Mouse (Mus musculus) hindbrain, postnatal 0 days (tissue): ENCODE data around the gene Zglp1. TPM values are rescaled to one million over a fixed set of nuclear protein-coding genes. Genes with fewer than 3 reads are reported as not detected.

Source experiments
- ATAC-seq: fragments of 200-750 bp; cut with Nextera tagmentation; 2 replicates; pipeline ENCODE4 v1.8.0; 2017; ENCODE audit warnings: mild to moderate bottlenecking, moderate TSS enrichment, moderate library complexity
- DNase-seq: peaks from one replicate; pipeline ENCODE4 v3.0.0-alpha.2; 2015; ENCODE audit warnings: low spot score
- H3K27ac ChIP-seq: fragments of 300-500 bp; sonication (generic); 2 replicates; pipeline ENCODE4 v1.5.1; 2014; ENCODE audit warnings: mild to moderate bottlenecking
- H3K27me3 ChIP-seq: fragments of 300-500 bp; sonication (generic); 2 replicates; pipeline ENCODE4 v1.6.1; 2014; ENCODE audit warnings: low read length, mixed read lengths; ENCODE audit not compliant: insufficient read depth
- H3K36me3 ChIP-seq: fragments of 300-500 bp; sonication (generic); 2 replicates; pipeline ENCODE4 v1.6.1; 2014; ENCODE audit warnings: low read length, mixed read lengths; ENCODE audit not compliant: insufficient read depth
- H3K4me1 ChIP-seq: fragments of 300-500 bp; sonication (generic); 2 replicates; pipeline ENCODE4 v1.6.1; 2014; ENCODE audit warnings: antibody characterized with exemption, low read length, mixed read lengths; ENCODE audit not compliant: insufficient read depth
- H3K4me2 ChIP-seq: fragments of 300-500 bp; sonication (generic); 2 replicates; pipeline ENCODE4 v1.6.1; 2014; ENCODE audit warnings: low read depth, mild to moderate bottlenecking, low read length, moderate library complexity, mixed read lengths
- H3K4me3 ChIP-seq: fragments of 300-500 bp; sonication (generic); 2 replicates; pipeline ENCODE4 v1.5.1; 2014; ENCODE audit warnings: low read length
- H3K9ac ChIP-seq: fragments of 300-500 bp; sonication (generic); replicated peaks from 2 replicates; pipeline ENCODE4 v1.6.1; 2014; ENCODE audit warnings: mild to moderate bottlenecking, low read length, moderate library complexity, mixed read lengths
- H3K9me3 ChIP-seq: fragments of 300-500 bp; sonication (generic); 2 replicates; pipeline ENCODE4 v1.6.1; 2016; ENCODE audit warnings: low read length, mixed read lengths
- CTCF ChIP-seq: IDR thresholded peaks from 2 replicates; pipeline ENCODE4 v1.5.1; 2016; ENCODE audit warnings: antibody characterized with exemption, control low read depth, low read depth
- WGBS: fragments of 180-500 bp; shearing (Covaris S2); extraction: QIAGEN DNeasy Blood & Tissue Kit; methylation state at CpG from one replicate; pipeline ENCODE4 v1.1.7; 2014; 5-methylcytosine and 5-hydroxymethylcytosine counted together
- polyA plus RNA-seq: library from polyadenylated mRNA; unstranded; fragments of >200 nt; fragmentation: Nextera tagmentation; extraction: Ambion mirVana; gene quantifications from 2 replicates; pipeline ENCODE4 v1.2.1, GENCODE M21; 2015
- total RNA-seq: library from RNA; depleted of rRNA; stranded (reverse); fragments of >200 nt; gene quantifications from 2 replicates; pipeline ENCODE4 v1.2.3, GENCODE M21; 2014

Zglp1 gene
- total and polyA plus RNA-seq, 2 experiments from 2014 or later = 0.16 to 1.1 TPM

DNA sequence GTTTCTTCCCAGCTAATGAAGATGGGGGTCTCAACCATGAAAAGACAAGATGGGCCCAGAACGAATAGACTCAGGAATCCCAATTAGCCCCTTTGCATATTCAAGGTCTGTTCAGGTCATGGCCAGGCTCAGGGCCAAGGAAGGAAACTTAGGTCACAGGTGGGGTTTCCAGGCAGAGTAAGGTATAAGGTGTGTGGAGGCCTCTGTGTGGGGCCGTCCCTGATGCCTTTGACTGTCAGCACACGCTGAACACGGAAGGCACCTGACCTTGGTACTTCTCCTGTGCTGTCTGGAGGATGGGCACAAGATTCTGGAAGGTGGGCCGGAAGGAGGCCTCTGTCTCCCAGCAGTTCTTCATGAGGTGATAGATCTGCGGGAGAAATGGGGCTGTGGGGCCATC lies 37.9 kb upstream of the Zglp1 start:
- WGBS = 93% methylated on average over 6 of the region's 6 CpGs
- H3K4me2 ChIP-seq = no peak overlapping the region
- ATAC-seq = no peak
- H3K27me3 ChIP-seq = no peaks in the 10 kb centered on the region
- no peak for DNase-seq
- 0 out of 2 replicates have a peak, but pooled peaks cover 8% of the 10 kb centered on the region for H3K36me3 ChIP-seq
- H3K9ac ChIP-seq = no peak overlapping the region
- no peaks in the 10 kb centered on the region for H3K9me3 ChIP-seq
- H3K4me3 ChIP-seq = no peak overlapping the region
- H3K27ac ChIP-seq = no peak overlapping the region
- no peak for TF ChIP-seq CTCF
- H3K4me1 ChIP-seq = no peaks in the 10 kb centered on the region

DNA sequence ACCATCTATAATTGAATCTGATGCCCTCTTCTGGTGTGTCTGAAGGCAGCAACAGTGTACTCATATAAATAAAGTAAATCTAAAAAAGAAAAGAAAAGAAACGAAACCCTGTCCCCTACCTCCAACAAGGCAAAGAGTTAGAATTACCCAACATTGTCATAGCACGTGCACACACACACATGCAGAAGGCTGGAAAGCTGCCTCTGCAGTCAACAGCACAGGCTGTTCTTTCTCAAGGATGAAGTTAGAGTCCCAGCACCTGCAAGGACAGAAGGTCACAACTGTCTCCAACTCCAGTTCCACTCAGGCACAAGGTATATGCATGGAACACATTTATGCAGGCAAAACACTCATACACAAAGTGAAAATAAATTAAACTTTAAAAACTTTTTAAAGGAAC lies 35.2 kb upstream of the Zglp1 start:
- WGBS = 92% methylated on average over 2 of the region's 2 CpGs
- H3K4me1 ChIP-seq = no peaks in the 10 kb centered on the region
- no peak overlapping the region for H3K4me3 ChIP-seq
- no peaks in the 10 kb centered on the region for H3K36me3 ChIP-seq
- TF ChIP-seq CTCF = no peak
- DNase-seq (no peak), ATAC-seq (no peak)
- H3K4me2 ChIP-seq = no peak overlapping the region
- H3K27ac ChIP-seq = no peak overlapping the region
- no peaks in the 10 kb centered on the region for H3K9me3 ChIP-seq
- no peak overlapping the region for H3K9ac ChIP-seq
- H3K27me3 ChIP-seq = no peaks in the 10 kb centered on the region

DNA sequence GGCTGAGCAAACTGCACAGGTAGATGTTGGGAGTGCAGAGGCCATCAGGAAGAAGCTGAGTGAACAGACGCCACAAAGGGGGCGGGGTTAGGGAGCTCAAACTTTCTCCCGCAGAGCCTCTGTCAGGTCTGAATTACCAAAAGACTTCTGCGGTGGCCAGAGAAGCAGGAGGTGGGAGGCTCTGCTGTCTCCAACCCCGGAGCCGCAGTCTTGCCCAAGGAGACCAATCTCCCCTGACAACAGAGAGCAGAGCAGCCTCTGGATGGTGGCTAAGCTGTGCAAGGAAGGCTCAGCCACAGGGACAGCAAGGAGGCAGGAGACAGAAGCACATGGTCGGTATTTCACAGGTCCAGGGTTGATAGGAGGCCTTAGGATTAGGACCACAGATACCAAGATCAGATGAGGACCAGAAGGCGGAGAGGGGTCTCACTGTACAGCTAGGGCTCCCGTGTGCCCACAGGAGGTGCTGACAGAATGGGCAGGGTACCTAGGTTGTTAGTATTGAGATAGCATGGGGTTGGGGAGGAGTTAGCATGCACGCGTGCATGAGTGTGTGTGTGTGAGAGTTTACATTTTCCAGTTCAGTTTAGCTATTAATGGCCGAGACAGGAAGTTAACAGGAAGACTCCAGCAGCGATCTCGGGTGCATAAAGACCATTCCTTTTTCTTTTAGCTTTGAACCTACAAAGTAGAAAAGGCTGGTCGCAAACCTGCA lies 33.7 kb upstream of the Zglp1 start:
- H3K27ac ChIP-seq = no peak overlapping the region
- no peaks in the 10 kb centered on the region for H3K9me3 ChIP-seq
- no peak overlapping the region for H3K4me2 ChIP-seq
- H3K36me3 ChIP-seq = no peaks in the 10 kb centered on the region
- ATAC-seq (peak; percentile 69; the same call in 1 of the 2 replicates), DNase-seq (peak; percentile 6)
- H3K4me1 ChIP-seq = no peaks in the 10 kb centered on the region
- no peaks in the 10 kb centered on the region for H3K27me3 ChIP-seq
- WGBS = 30% methylated on average over 15 of the region's 15 CpGs
- no peak overlapping the region for H3K9ac ChIP-seq
- no peak overlapping the region for H3K4me3 ChIP-seq
- no peak for TF ChIP-seq CTCF

DNA sequence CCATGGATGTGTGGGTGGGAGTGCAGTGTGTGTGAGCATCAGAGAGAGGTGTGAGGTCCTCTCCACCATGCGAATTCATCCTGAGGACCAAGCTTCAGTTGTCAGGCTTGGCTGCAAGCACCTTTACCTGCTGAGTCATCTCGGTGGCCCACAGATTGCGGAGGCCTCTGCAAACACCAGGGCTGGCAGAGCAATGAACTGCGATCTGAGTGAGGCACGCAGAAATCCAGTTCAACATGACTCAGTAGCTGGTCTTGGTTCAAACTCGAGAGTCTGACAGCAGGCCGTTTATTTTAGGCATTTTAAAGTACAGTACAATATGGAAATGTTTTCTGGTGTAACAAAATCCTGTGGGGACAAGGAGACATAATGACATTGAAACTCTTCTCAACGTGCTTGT lies 30.9 kb upstream of the Zglp1 start:
- Histone ChIP-seq H3K9ac (no peak overlapping the region), H3K9me3 (no peaks in the 10 kb centered on the region), H3K4me1 (no peaks in the 10 kb centered on the region), H3K27me3 (no peaks in the 10 kb centered on the region), H3K36me3 (no peaks in the 10 kb centered on the region), H3K4me2 (no peak overlapping the region), H3K4me3 (no peak overlapping the region), H3K27ac (no peak overlapping the region)
- WGBS = 85% methylated on average over 8 of the region's 8 CpGs
- TF ChIP-seq CTCF = no peak
- ATAC-seq = no peak
- no peak for DNase-seq

DNA sequence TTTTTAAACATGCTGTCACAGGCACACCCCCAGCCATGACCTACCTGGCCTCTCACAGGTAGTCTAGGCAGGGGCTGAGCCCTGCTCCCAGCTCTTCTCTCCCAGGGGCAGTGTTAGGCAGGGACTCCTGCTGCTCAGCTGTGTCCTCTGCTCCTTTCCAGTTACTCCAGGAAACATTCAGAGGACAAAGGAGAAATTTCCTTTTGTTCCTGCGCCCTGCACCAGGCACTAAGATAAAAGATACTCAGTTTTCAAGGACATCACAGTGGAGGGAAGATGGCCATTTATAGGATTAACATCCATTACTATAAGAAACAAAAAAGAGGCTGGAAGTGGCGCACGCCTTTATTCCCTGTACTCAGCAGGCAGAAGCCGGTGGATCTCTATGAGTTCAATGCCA lies 29.1 kb upstream of the Zglp1 start:
- ATAC-seq = no peak
- H3K27ac ChIP-seq = no peak overlapping the region
- H3K4me3 ChIP-seq = no peak overlapping the region
- no peak overlapping the region for H3K9ac ChIP-seq
- no peaks in the 10 kb centered on the region for H3K9me3 ChIP-seq
- WGBS = 72% methylated on average over 4 of the region's 4 CpGs
- H3K27me3 ChIP-seq = no peaks in the 10 kb centered on the region
- no peaks in the 10 kb centered on the region for H3K4me1 ChIP-seq
- H3K36me3 ChIP-seq = no peaks in the 10 kb centered on the region
- H3K4me2 ChIP-seq = no peak overlapping the region
- no peak for TF ChIP-seq CTCF
- DNase-seq = no peak

DNA sequence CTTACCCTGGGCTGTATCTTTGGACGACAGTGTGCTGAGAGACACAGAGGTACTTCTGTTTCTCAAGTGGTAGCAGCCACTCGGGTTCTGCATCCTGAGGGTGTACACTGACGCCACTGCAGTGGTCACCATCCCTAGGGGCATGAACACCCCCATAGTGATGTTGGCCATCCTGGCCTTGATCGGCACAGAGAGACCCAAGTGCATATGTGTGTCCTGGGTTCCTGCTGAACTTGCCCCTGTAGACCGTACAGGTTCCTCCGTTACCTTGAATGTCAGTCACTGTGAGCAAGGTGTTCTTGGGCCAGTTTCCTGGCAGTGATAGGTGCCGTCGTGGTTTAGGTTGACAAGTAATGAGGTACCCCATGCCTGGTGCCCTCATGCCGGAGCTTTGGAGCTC lies 26.5 kb upstream of the Zglp1 start:
- Histone ChIP-seq H3K27me3 (no peaks in the 10 kb centered on the region), H3K36me3 (peaks cover 12% of the 10 kb centered on the region; the same call in 1 of the 2 replicates), H3K4me1 (peaks cover 8% of the 10 kb centered on the region), H3K4me2 (no peak overlapping the region), H3K27ac (no peak overlapping the region), H3K9me3 (no peaks in the 10 kb centered on the region), H3K4me3 (no peak overlapping the region), H3K9ac (no peak overlapping the region)
- no peak for DNase-seq
- TF ChIP-seq CTCF = no peak
- WGBS = 94% methylated on average over 9 of the region's 9 CpGs
- ATAC-seq = no peak

DNA sequence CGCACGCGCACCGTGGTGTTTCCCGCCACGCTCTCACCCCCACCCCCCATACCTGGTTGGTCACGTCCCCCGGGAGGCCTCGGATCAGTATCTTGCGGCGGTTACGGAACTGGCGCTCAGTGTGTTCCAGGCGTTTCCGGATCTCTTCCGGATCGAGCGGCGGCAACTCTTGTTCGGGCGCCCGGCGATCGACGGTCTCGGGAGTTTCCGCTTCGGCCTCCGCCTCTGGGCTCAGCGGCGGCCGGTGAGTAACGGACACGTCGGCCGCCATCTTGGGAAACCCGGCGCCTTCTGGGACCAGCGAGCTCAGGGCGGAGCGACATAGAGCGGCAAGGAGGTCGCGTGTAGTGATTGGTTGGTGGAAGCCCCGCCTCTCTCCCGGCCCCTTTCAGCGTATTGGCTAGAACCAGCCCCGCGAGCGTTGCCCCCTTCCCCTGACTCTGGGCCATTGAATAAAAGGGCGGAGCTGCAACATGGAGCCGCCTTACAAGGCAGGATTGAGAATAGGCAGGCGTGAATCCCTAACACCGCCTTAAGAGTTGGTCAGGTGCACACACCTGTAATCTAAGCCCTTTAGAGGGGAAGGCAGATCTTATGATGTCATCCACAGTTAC lies 24.9 kb upstream of the Zglp1 start, which contains the start of the genes Gm38431 and Raver1:
Gene Gm38431, minus strand, starts transcription at position 291 of the 614 bp plus-strand sequence.
Gene Raver1, minus strand, starts transcription at position 302 of the 614 bp plus-strand sequence.
- peak within 1 kb of the TSS; percentile 64 for H3K4me3 ChIP-seq
- ATAC-seq (peak; percentile 100), DNase-seq (peak; percentile 99)
- H3K4me2 ChIP-seq = peak within 1 kb of the TSS; percentile 70
- peaks cover 21% of the 10 kb centered on the region; the same call in 1 of the 2 replicates for H3K36me3 ChIP-seq
- H3K27me3 ChIP-seq = no peaks in the 10 kb centered on the region
- H3K9me3 ChIP-seq = no peaks in the 10 kb centered on the region
- TF ChIP-seq CTCF = no peak
- peaks cover 8% of the 10 kb centered on the region for H3K4me1 ChIP-seq
- H3K9ac ChIP-seq = peak within 1 kb of the TSS; percentile 70
- H3K27ac ChIP-seq = peak within 1 kb of the TSS; percentile 88
- under 1% methylated on average over 54 of the region's 54 CpGs for WGBS
